Mouse (Mus musculus): Measurements from ENCODE around the gene Prrg2. TPM values are rescaled to one million over a fixed set of nuclear protein-coding genes. Genes with fewer than 3 reads are reported as not detected.
"Not testable (repeated sequence)": the region's sequence is repeated elsewhere in the genome, so short reads cannot be mapped to it uniquely, and the experiment has no call there.

Gene Prrg2
- total RNA-seq (2021) = 10 to 100 TPM; 14.9 to 28.3 TPM
- long read RNA-seq, experiment 1, transcript Prrg2-201 (7 exons, 1,295 nt) = minor isoform, 6 of 16 reads
- long read RNA-seq, experiment 1, transcript Prrg2-208 (8 exons, 1,623 nt) = major isoform, 7 of 16 reads
- long read RNA-seq, experiment 1, partial matches to known transcripts = 0 of 16 reads
- long read RNA-seq, experiment 1, other reads (novel, unspliced or antisense) = 3 of 16 reads
- long read RNA-seq, experiment 2, transcript Prrg2-208 (8 exons, 1,623 nt) = minor isoform, 5 of 27 reads
- long read RNA-seq, experiment 2, transcript Prrg2-201 (7 exons, 1,295 nt) = major isoform, 8 of 27 reads
- long read RNA-seq, experiment 2, partial matches to known transcripts = 2 of 27 reads
- long read RNA-seq, experiment 2, other reads (novel, unspliced or antisense) = 9 of 27 reads

DNA sequence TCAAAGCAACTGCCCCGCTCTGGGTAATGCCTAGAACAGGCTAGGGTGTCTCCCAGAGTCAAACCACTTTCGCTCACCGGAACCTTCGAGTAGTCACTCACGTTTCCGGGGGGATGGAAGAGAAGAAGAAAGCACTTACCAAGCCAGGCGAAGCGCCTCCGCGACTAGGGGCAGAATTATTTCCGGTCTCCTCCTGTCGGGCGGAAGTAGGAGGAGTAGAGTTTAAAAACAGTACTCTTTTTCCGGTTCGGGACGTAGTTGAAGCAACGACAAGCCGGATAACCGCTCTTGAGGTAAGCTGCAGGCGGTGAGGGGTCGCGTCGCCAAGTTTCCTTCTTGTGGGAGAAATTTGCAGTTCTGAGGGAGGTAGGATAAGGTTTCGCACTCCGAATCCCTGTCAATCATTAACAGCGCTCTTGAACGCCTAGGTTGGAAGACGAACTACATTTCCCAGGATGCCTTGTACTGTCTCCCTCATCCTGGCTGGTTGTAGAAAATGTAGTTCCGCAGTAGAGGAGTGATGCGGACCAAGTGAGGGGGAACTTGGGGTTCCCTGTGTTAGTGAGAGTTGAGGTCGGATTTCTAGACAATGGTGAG, at the start of gene Prrg2, which contains the start of gene Nosip:
Gene Prrg2, minus strand, starts transcription at position 439 of the 597 bp plus-strand sequence.
Gene Nosip, plus strand, starts transcription at position 191 of the 597 bp plus-strand sequence.
- peak; percentile 89 to 92 for DNase-seq (ENCODE audit: low spot score in 2 of 2)

- no peak for DNase-seq (ENCODE audit: low spot score in 2 of 2)
Measured at GRCm38 (mm10) chr7:45111940-45112339, 49.5 kb upstream of the Prrg2 start.

GRCm38 (mm10) chr7:45110089-45110488, 47.6 kb upstream of the Prrg2 start:
- not testable (repeated sequence) for DNase-seq (ENCODE audit: low spot score in 2 of 2)

GRCm38 (mm10) chr7:45107052-45107645, 44.7 kb upstream of the Prrg2 start:
- DNase-seq (ENCODE audit: low spot score in 2 of 2) = no peak

GRCm38 (mm10) chr7:45106441-45106840, 44.0 kb upstream of the Prrg2 start:
- no peak for DNase-seq (ENCODE audit: low spot score in 2 of 2)

GRCm38 (mm10) chr7:45105491-45105890, 43.0 kb upstream of the Prrg2 start:
- no peak for DNase-seq (ENCODE audit: low spot score in 2 of 2)

DNA sequence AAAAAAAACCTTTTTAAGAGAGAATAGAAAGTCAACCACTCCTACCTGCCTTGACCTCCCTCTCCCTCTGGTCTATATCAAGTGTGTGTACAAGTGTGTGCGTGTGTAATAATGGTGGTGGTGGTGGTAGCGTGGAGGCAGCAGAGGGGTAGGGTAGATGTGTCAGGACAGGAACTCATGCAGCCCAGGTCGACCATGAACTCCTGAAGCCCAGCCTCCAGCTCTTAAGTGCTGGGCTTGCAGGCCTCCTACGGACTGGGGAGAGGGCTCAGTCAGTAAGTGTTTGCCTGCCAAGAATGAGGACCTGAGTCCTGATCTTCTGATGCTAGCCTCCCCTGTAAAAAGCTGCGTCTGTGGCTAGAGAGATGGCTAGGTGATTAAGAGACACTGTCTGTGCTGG, 42.5 kb upstream of the Prrg2 start:
- DNase-seq (ENCODE audit: low spot score in 2 of 2) = no peak

DNA sequence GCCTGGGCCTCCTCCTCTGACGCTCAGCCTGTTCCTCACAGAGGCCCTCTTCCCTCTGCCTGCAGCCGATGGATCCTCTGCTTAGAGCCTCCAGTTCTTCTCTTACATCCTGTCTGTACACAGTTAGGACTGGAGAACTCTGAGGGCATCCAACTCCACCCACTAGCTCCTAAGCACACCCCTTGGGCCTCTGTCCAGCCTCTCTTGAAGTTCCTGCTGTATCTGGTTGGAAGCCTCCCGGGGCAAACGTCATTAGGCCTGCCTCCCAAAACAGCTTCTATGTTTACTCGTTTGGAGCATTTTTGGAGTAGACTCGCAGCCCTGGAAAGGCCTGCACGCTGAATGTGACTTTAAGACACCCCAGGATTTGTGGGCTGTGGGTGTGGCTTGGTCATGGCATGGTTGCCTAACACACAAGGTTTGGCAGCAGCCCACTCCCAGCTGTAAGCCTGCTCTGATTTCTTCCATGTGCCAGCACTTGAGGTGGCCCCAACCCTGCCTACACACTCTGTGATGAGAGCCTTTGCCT, 41.2 kb upstream of the Prrg2 start, which contains the start of gene Fcgrt:
Gene Fcgrt, minus strand, starts transcription at position 200 of the 529 bp plus-strand sequence.
- peak; percentile 66 to 72 for DNase-seq (ENCODE audit: low spot score in 2 of 2)

DNA sequence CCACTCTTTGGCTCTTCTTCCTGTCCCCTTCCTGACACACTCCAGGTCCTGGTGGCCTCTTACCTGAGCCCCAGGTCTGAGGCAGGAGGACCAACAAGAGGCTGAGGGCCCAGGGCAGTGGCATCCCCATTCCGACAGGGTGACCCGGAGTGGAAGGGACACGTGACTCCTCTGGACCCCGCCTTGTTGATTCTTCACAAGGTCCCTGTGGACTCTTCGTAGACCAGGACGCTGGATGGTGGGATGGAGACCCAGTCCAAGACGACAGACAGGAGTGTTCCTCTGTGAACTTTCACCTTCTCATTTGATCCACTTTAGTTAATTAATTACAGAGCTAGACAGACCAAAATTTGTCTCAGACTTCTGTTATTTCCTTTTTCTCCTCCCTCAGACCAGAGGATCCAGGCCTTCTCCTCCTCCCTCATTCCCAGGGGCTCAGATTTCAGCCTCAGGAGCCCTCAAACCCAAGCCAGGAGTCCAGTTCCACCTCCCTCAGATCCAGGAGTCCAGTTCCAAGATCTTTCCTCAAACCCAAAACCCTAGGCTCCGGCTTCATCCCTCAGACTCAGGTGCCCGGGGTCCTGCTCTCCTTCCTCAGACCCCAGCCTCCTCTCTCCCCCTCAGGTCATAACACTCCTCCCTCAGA, 40.6 kb upstream of the Prrg2 start:
- DNase-seq (ENCODE audit: low spot score in 2 of 2) = no peak

DNA sequence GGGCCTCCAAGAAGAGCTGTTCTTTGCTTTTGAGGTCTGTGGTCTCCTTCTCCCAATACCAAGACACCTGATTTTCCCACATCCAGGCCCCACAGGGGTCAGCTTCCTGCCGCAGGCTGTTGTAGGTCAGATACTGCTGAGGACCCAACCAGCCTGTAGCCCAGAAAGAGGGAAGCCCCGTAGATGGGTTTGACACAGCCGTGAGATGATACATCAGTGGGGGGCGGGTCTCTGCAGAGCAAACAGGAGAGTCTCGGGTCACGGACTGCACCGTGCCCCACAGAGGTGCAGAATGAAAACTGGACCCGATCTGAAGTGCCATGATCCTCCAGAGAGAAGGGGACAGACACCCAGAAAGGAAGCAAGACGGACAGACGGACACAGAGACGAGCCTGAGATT, 40.0 kb upstream of the Prrg2 start:
- DNase-seq (ENCODE audit: low spot score in 2 of 2) = no peak

DNA sequence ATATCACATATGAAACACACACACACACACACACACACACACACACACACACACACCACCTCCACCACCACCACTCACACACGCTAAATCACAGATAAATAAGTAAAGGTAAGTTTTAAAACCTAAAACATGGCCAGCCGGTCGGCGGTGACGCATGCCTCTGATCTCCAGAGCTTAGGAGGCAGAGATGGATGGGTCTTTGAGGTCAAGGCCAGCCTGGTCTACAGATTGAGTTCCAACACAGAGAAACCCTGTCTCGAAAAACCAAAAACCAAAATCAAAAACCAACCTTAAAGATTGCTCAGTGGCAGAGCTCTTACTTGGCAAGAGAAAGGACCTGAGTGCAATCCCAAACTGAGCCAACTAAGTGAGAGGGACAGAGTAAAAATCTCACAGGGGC, 37.6 kb upstream of the Prrg2 start:
- DNase-seq (ENCODE audit: low spot score in 2 of 2) = no peak

DNA sequence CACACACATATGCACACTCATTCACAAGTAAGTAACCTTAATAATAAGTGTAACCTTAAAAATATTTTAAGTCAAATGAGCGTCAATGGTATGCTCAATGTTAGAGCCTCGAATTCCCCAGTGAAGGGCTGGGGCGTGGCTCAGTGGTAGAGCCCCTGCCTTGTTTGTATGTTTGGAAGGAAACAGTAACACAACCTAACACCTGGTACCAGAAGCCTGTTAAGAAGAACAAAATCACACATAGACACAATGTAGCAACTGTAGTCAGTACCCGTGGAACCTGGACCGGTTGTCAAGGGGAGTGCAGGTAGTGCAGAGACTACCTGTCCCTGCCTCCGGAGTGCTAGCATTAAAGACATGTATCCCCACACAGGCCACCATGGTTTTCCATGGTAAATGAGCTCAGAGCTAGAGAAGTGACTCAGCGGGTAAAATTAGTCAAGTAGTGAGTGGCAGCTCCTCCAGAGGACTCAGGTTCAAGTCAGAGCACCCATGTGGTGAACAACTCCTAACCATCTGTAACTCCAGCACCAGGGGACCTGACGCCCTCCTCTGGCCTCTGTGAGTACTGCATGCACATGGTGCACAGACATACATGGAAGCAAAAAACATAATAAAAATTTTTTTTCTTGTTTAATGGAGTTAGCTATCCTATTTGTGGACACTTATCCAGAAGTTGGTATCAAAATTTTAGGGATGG, 36.2 kb upstream of the Prrg2 start:
- DNase-seq (ENCODE audit: low spot score in 2 of 2) = no peak

GRCm38 (mm10) chr7:45097479-45097878, 35.0 kb upstream of the Prrg2 start:
- DNase-seq (ENCODE audit: low spot score in 2 of 2) = no peak

DNA sequence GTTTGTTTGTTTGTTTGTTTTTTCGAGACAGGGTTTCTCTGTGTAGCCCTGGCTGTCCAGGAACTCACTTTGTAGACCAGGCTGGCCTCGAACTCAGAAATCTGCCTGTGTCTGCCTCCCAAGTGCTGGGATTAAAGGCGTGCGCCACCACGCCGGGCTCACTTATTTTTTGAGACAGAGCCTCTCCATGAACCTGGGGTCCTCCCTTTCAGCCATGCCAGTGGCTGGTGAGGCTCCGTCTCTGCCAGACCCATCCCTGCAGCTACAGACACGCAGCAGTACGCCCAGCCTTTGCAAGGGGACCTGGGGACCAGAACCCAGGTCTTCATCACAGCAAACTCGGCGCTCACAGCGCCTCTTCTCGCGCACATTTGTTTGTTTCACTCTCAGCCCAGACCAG, 33.5 kb upstream of the Prrg2 start:
- DNase-seq (ENCODE audit: low spot score in 2 of 2) = not testable (repeated sequence)

- DNase-seq (ENCODE audit: low spot score in 2 of 2) = no peak
Measured at GRCm38 (mm10) chr7:45095367-45095766, 32.9 kb upstream of the Prrg2 start.

DNA sequence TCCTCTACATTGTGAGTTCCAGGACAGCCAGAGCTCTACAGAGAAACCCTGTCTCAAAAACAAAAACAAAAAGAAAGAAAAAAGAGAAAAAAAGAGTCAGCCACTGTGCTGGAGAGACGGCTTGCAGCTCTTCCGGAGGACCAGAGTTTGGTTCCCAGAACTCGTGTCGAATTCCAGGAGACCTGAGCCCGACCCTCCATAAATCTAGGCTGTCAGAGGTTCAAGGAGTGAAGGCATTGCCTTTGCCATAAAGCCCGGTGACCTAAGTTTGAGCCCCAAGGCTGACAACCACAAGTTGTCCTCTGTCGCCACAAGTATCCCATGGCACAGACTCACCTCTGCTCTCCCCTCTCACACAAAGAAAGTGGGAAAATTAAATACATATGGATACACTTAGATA, 31.6 kb upstream of the Prrg2 start:
- no peak for DNase-seq (ENCODE audit: low spot score in 2 of 2)

- DNase-seq (ENCODE audit: low spot score in 2 of 2) = no peak
Measured at GRCm38 (mm10) chr7:45093516-45093905, 31.0 kb upstream of the Prrg2 start.

GRCm38 (mm10) chr7:45092828-45093515, 30.5 kb upstream of the Prrg2 start:
- no peak for DNase-seq (ENCODE audit: low spot score in 2 of 2)

GRCm38 (mm10) chr7:45092048-45092447, 29.6 kb upstream of the Prrg2 start, which contains the start of gene Rcn3:
TSS of gene Rcn3 (minus strand) at chr7:45092221.
- peak; percentile 56 to 65 for DNase-seq (ENCODE audit: low spot score in 2 of 2)

Data from adrenal gland, adult 18-20 months (tissue).